Mouse (Mus musculus): ENCODE measurements around the gene Zfp791.

- TF ChIP-seq GATA1 (IDR thresholded peaks at IDR 0.05; ENCODE audit: low read length) (no peak), TAL1 (IDR thresholded peaks at IDR 0.05; ENCODE audit: low read length) (no peak)
Measured at GRCm38 (mm10) chr8:85091526-85092090, 31.3 kb downstream of the Zfp791 start.
